Mouse (Mus musculus): ENCODE data around the gene Srebf1. TPM values are rescaled to one million over a fixed set of nuclear protein-coding genes. Genes with fewer than 3 reads are reported as not detected.
A peak's percentile ranks its signal among the peaks of the same experiment; 100 is the strongest.

Srebf1 gene
- total RNA-seq, 2 experiments from 2014 or later = 20.9 to 24.5 TPM

DNA sequence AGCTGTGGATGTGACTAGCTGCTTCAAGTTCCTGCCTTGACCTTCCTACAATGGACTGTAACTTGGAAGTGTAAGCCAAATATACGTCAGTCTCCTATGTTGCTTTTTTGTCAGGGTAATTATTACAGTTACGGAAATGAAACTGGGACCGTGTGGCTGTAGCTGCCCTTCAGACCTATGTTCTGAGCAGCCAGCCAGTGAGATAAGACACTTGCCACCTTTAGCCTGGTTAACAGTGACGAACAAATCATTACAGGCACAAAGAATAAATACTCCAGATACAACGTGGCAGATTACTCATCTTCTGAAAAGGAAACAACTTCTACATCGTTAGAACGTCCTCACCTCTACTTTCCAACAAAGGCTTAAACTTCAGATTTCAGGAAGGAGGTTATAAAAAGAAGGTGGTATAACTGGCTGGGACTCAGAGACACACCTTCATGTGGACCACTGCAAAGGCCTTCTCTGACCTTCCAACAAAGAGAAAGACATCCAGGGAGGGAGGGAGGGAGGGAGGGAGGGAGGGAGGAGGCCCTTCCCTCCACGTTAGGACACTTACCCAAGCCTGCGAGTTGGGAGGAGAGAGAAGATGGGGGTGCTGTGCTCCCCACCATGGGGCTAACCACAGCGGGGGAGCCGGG lies 22.2 kb upstream of the Srebf1 start:
- no peak for DNase-seq
- intact Hi-C loops (cut with DNase I; ENCODE audit: low total_unique reads) = no loop called here

DNA sequence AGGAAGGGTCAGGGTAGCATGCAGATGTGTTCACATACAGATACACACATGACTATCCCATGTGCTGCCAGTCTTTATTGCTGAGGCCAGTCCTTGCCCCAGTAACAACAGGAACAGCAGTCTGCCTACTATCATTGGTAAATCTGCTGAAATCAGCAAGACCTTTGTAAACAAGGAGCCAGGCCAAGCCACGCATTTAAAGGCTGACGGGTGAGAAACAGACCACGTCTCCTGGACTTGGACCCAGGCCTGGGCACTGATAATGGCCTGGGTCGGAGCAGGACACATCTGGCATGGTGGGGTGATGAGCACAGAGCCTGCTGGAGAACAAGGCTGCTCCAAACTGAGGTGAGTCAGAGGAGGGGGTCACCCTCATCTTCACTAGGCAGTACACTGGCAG lies 18.1 kb upstream of the Srebf1 start:
- intact Hi-C loops (cut with DNase I; ENCODE audit: low total_unique reads) = no loop called here
- no peak for DNase-seq

DNA sequence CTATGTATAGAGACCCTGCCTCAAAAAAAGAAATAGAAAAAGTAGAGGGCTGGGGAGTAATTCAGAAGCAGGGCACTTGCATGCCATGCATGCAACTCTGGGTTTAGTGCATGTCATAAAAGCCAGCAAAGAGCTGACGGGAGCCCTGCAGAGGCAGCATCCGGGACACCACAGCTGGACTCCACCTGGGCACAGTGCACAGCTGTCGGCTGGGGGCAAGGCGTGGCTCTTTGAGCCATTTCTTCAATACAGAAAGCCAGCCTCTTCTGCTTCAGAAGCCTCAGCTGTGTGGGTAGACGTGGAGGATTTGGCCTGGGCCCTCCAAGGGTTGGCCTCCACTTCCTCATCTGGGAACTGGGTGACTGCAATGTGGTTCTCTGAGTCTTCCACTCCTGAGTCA lies 13.0 kb upstream of the Srebf1 start:
- intact Hi-C loops (cut with DNase I; ENCODE audit: low total_unique reads) = no loop called here
- no peak for DNase-seq

DNA sequence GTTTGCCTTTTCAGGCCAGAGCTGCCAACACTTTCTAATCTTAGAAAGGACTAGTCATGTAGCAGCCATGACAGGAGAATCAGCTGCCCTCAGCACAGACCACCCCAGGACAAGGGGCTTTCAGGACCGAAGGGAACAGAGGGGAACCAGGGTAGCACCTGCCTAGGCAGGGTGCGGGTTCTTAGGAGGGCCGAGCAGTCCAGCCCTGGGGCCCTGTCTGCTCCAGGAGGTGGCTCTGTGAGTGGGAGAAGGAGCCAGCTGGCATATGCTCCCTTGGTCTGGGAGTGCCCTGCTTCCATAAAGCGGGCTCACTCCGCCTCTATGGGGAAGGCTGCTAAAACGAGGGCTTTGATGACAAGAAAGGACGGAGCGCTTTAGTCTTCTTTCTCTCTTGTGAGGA lies 10.9 kb upstream of the Srebf1 start:
- intact Hi-C loops (cut with DNase I; ENCODE audit: low total_unique reads) = no loop called here
- DNase-seq = peak; percentile 46

DNA sequence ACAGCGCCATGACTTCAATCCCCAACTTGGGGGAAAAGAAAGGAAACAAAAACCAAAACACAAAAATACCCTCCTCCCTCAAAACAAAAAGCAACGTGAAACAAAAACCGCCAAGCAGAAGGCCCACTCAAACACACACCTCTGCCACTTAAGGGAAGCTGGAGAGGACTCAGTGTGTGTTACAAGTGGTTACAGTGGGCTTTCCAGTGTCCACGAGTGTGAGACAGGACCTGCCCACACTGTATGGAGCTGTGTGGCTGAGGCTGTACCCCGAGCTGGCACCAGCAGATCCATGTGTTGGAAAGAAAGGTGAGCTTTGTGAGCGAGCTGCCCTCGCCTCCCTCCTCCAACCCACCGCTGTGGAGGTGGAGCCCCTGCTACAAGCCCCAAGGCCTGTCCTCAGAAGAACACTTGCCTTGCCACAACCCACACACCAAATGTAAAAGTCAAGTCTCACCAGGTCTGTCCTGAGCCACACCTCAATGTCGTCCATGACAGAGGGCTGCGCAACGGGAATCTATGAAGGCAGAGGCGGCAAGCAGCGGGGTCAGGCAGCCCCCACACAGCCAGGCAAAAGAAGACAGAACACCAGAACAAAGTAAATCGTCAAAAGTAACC lies 10.2 kb upstream of the Srebf1 start:
- intact Hi-C loops (cut with DNase I; ENCODE audit: low total_unique reads) = no loop called here
- DNase-seq = no peak

DNA sequence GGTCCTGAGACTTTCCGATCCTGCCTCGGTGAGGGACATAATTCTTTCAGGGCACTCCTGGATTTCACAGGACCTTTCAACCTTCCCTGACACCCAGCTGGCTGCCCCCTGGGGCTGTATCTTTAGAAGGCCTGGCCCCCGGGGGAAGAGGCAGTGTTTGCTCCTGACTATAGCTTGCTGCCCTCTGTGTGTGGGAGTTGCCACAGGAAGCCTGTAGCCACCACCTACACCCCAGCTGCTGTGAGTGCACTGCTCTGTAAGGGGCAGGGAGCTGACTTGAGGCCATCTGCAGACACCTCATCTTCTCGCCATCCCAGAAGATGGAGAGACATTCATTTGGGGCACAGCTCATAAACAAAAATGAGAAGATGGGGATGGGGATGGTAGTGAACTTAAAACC lies 9.6 kb upstream of the Srebf1 start:
- intact Hi-C loops (cut with DNase I; ENCODE audit: low total_unique reads) = no loop called here
- DNase-seq = no peak

DNA sequence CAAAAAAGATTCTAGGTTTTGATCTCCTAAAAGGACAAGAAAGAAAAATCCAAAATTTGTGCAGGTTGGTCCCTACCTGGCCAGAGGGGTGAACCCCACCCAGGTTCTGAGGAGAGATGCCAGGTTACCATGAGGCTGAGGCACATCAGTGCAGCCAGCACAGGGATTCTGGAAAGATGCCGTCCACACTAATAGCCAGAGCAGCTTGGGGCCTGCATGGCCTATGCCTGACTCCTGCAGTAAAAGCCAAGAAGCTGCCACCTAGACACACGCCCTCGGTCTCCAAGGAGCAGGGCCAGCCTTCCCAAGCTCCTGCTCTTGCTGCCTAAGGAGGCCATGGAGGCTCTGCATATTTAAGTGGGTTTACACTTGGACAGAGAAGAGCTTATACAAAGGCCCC lies 8.9 kb upstream of the Srebf1 start:
- DNase-seq = no peak
- intact Hi-C loops (cut with DNase I; ENCODE audit: low total_unique reads) = no loop called here

DNA sequence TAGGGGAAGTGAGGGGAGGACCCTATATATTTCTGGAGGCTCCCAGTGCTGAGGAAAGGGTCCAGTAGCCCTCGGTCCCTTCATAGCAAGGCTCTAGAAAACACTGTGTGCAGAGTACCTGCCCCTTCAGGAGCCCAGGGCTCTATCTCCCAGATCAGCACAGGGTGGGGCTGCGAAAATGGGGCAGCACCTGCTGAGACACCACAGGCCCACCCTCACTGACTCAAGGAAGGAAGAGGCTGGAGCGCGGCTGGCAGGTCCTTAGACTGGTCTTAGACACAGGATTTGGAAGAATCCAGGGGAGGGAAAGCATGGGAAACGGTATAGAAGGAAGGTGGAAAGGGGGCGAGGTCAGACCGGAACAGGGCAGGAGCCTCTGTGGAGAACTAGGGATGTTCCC lies 8.1 kb upstream of the Srebf1 start:
- intact Hi-C loops (cut with DNase I; ENCODE audit: low total_unique reads) = no loop called here

DNA sequence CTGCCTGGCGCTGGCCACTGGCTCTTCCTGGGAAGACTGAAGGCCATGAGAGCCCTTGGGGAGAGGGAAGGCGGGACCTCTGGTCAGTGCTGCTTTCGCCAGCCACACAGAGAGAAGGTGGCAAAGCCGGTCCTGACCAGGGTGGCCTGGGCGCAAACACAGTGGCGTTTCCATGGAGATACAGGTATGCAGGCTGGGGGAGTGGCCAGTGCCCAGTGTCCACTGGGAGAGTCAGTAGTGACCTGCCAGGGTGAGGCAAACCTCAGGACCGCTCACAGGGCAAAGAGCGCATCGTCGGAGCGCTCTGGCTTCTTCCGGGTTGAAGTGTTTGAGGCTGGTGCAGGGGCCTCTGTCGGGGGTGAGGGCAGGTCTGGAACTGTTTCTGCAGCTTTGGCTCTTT lies 7.4 kb upstream of the Srebf1 start:
- intact Hi-C loops (cut with DNase I; ENCODE audit: low total_unique reads) = no loop called here
- no peak for DNase-seq

More for the DNA sequence above, 8.1 kb upstream of the Srebf1 start:
- no peak for DNase-seq

DNA sequence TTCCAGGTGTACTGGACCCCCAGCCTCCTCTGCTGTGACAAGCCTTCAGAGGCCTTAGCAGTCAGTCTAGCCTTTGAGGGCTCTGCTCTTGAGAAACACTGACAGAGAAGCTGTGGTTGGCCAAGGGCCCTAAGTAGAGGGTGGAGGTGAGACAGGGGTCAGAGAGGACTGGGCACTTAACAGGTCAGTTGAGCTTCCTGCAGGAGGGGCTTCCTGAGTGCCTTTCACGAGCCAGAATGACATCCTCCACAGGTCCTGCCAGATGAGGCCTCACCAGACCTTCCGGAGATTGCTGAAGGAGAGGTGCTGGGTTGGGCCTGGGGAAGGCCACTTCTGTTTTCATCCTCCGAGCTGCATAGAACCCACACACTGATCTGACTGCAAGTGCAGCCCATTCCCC lies 6.1 kb upstream of the Srebf1 start:
- intact Hi-C loops (cut with DNase I; ENCODE audit: low total_unique reads) = no loop called here
- DNase-seq = no peak

DNA sequence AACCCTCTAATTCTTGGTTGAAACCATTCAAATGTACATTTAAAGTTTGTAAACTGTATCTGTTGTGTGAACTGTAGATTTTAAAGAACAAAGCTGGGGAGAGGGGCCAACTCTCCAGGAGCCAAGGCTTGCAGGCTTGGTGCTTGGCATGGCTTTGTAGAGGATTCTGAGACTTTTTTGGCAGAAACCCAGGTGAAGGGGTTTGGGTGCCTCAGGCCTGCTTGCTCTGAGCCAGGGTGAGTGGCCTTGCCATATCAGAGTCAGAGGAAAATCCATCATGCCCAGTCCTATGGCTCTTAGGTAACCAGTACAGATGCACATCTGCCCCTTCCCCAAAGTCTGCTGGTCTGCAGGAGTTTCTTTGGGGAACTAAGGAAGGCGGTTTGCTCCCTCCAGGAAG lies 3.5 kb upstream of the Srebf1 start:
- intact Hi-C loops (cut with DNase I; ENCODE audit: low total_unique reads) = no loop called here
- no peak for DNase-seq

DNA sequence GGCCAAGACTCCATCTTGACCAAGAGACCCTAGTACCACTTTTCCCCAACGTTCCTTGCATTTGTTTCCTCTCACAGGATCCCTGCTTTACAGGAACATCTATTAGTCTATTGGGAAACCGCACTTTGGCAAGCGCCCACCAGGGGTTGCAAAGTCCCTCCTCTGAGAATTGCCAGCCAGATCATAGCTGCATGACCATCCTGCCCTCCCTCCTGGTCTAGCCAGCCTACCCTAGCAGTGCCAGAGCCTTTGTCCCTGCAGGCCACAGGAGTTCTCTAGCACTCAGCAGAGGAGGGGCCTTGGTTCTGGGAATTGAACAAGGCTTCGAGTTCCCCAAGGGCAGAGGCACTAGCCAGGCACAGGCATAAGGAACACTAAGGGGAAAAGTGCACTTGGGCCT lies 2.3 kb upstream of the Srebf1 start:
- intact Hi-C loops (cut with DNase I; ENCODE audit: low total_unique reads) = no loop called here
- no peak for DNase-seq

DNA sequence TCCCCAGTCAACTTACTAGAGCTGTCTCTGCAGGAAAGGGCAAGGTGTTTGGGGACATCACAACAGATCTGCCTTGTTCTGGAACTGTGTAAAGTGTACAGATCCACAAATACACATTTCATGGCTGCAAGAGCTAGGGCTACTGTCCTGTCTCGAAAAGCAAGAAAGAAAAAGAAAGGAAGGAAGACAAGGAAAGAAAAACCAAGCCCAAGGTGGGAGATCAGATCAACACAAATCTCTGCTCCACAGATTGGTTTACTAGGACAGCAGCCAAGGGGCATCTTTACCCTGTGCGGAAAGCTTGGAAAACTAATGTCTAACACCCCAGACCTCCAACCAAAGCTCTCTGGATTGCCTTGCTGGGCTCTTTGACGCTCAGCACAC lies 304 bp downstream of the Srebf1 start:
- intact Hi-C loops (cut with DNase I; ENCODE audit: low total_unique reads) = no loop called here
- no peak for DNase-seq

DNA sequence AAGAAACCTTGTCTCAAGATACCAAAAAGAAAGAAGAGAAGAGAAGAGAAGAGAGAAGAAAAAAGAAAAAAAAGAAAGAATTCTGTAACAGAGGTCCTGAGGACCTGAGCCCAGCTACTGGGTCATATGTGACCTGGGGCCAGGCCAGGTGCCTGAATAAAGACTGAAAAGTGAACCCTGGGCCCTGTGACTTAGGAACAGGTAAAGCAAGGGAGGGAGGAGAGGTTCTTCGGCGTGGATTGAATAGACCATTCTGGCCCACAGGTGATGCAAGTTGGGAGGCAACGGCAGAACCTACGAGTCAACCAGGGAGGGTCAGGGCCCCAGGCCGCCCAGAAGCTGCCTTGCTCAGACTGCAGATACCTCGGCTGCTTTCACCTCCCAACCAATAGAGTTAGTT lies 956 bp downstream of the Srebf1 start:
- DNase-seq = no peak
- intact Hi-C loops (cut with DNase I; ENCODE audit: low total_unique reads) = no loop called here

DNA sequence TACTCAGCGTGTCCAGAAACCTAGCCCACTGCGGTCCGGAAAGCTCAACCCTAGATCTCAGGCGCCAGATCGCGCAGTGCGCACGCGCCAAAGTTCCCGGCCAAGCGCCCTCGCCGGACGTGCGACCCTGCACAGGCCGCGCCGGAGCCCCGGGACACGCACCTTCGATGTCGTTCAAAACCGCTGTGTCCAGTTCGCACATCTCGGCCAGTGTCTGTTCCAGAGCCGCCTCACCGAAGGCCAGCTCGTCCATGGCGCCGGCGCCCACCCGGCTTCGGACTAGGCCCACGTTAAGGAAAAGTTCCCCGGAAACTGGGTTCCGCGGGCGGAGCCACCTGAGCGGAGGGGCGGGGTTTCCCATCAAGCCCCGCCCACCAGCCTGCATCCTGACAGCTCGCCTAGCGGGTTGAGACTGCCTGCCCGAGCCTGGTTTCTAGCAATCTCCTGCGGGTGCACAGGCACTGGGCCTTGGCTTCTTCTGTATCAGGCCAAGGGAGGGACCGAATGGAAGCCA lies 2.0 kb downstream of the Srebf1 start:
- intact Hi-C loops (cut with DNase I; ENCODE audit: low total_unique reads) = no loop called here
- DNase-seq = peak; percentile 90

DNA sequence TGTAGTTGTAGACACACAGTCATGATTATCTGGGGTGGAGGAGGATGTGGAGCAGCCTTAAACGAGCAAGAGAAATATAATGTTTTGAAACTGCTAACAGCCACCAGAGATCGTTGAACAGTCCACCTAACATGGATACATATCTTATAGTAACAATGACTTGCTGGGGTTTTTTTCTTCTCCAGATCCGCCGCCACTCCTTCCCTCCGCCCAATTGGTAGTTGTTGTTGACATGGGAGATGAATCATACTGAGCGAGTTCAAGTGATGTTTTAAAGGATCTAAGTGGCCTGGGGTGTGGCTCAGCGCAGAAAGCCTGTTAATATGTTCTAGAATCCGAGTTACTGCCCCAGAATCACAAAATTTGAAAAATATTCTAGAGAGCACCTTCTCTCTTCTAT lies 2.8 kb downstream of the Srebf1 start:
- intact Hi-C loops (cut with DNase I; ENCODE audit: low total_unique reads) = no loop called here
- no peak for DNase-seq

DNA sequence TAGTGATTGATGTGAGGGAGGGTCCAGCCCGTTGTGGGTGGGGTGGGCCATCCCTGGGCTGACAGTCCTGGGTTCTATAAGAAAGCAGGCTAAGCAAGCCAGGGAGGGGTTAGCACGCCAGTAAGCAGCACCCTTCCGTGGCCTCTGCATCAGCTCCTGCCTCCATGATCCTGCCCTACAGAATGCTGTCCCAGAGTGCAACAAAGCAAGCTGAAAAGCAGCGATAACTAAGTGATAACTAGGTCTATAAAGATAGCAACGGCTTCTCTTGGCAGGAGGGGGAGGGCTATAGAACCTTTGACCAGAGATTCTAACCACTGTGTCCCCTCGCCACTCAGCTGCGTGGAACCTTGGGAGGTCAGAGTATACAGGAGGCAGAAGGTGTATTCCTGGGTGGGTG lies 4.9 kb downstream of the Srebf1 start:
- intact Hi-C loops (cut with DNase I; ENCODE audit: low total_unique reads) = no loop called here
- no peak for DNase-seq

DNA sequence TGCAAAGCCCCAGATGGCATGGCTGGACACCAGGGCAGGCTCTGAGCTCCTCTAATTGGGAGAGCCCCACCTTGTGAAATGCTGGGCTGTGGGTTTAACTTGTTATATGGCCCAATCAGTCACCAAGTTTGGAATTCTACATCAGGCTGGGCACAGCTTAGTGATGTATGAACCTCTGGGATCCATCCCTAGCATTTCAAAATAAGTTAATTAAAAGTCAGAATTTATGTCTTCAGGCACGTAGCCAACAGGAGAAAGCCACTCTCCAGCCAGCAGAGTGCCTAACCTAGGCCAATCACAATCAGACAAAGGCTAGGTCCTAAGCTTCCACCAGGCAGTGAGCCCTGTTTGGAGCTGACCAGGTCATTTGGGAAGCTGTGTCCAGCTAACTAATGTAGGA lies 5.7 kb downstream of the Srebf1 start:
- DNase-seq = no peak
- intact Hi-C loops (cut with DNase I; ENCODE audit: low total_unique reads) = no loop called here

DNA sequence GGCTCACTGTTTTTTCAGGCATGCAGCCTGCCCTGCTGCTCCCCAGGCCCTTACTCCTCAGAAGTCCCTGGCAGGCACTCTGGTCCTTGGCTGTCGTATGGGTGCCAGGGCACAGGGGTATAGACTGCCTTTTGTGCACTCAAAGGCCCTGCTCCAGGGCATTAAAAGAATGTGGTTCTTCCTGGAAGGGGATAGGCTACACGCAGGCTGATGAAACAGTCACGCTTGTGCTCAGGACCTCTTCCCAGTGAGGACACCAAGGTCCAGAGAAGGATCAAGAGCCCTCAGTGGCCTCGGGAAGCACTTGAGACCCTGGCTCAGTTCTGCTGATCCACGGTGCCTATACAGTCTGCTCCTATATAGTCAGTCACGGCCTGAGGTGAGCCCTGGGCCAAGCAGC lies 9.1 kb downstream of the Srebf1 start:
- no peak for DNase-seq
- intact Hi-C loops (cut with DNase I; ENCODE audit: low total_unique reads) = no loop called here

DNA sequence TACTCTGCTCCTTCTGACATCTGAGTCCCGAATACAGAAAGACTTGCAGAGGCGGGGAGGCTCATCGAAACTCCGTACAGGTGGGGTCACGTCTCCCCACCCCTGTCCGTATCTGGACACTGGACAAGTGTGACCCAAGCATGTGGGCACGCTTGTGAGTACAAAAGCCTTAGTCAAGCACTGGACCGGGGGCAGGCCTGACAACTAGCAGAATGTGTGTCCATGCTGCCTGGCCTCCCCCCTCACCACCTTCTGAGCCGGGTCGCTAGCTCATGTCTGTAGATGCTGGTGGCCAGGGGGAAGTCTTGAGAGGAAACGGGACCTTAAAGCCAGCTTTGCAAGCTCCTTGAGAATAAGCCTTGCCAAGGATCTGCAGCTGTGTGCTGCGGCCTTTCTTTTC lies 10.6 kb downstream of the Srebf1 start:
- DNase-seq = no peak
- intact Hi-C loops (cut with DNase I; ENCODE audit: low total_unique reads) = no loop called here

DNA sequence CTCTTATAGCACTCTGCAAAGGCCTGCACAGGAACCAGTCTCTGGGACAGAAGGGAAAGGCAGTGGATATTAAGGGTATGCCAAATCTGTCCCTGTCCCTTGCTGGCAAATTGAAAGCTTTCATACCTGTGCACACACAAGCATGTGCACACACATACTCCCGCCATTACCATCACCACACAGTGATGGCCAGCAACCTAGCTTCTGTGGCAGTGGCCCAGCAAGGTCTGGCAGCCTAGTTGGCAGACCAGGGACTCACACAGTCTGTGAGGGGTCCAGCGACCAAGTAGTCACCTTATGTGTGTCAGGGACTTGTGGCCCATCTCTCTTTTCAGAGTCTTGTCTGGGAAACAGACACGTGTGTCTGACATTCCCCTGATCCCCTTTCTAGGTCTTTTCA lies 11.2 kb downstream of the Srebf1 start:
- DNase-seq = no peak
- intact Hi-C loops (cut with DNase I; ENCODE audit: low total_unique reads) = no loop called here

DNA sequence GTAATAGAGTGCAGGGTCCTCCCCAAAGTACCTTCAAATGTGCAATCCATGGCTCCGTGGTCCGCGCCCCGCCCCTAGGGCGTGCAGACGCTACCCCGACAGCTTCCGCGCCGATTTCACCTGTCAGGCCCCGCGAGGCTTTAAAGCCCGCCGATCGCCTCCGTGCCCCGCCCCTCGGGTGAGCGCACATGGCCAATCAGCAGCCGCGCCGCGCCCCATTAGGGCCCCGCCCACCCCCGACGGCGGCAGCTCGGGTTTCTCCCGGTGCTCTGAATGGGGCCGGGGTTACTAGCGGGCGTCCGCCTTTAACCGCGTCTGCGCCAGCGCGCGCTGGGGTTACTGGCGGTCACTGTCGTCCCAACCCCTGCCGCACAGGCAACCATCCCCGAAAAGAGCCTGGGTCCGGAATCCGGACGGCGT lies 12.1 kb downstream of the Srebf1 start:
- intact Hi-C loops (cut with DNase I; ENCODE audit: low total_unique reads) = no loop called here
- peak; percentile 96 for DNase-seq
